Mouse (Mus musculus): Measurements from ENCODE around the gene Pgm5. TPM values are rescaled to one million over a fixed set of nuclear protein-coding genes. Genes with fewer than 3 reads are reported as not detected.
A peak's percentile ranks its signal among the peaks of the same experiment; 100 is the strongest.

Gene Pgm5
- polyA plus RNA-seq, 1 experiment from 2014 or later: 5.2 TPM

DNA sequence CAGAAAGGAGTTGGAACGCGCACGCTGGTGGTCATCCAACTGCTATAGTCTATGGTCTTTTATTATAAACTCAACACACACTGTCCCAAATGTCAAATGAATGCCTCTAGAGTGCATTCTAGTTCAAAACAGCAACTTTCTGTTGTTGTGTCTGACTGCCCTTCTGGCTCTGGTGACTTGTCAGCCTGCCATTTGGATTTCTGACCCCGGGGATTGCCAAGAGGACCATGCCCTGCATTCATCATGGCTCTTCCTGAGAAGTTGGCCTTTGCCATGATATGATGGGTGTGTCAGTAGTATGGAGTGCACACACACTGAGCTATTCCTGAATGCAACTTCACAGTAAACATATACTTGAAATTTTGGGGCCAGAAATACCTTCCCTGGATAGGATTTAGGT lies 172.1 kb downstream of the Pgm5 start:
- Histone ChIP-seq H3K9me3 (replicated peaks; ENCODE audit: control insufficient read depth, low read length) (no peaks in the 10 kb centered on the region), H3K4me3 (ENCODE audit: low read length) (no peak overlapping the region), H3K9ac (ENCODE audit: low read length) (no peak overlapping the region), H3K27me3 (ENCODE audit: control insufficient read depth, insufficient read depth, low read length) (no peaks in the 10 kb centered on the region), H3K36me3 (ENCODE audit: control insufficient read depth, insufficient read depth) (peaks cover 3% of the 10 kb centered on the region; the same call in 1 of the 2 replicates), H3K4me1 (ENCODE audit: control insufficient read depth, insufficient read depth, low read length) (peaks cover 11% of the 10 kb centered on the region), H3K4me2 (ENCODE audit: low read depth, low read length) (no peak overlapping the region), H3K27ac (ENCODE audit: low read length) (no peak overlapping the region)
- 95% methylated on average over 4 of the region's 4 CpGs for WGBS
- no peak for ATAC-seq (replicated peaks; ENCODE audit: extremely low read depth, insufficient read depth, low FRiP score)

DNA sequence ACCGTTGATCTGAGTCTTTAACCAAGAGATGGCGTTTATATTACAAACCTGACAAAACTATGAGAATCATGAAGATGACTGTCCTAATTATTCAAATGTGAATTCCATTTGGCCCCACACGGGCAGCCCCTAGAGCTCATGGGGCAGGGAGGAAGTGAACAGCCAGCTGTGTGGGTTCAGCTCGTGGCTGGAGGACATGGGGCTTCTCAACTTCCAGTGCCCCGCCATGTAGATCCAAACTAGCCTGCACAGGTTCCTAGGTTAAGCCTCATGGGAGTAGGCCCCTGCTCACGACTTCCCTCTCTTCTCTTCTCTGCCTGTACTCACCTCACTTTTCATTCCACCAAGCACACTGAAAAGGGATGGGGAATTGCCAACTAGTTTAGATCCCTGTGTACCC lies 173.3 kb downstream of the Pgm5 start:
- Histone ChIP-seq H3K27me3 (ENCODE audit: control insufficient read depth, insufficient read depth, low read length) (no peaks in the 10 kb centered on the region), H3K9me3 (replicated peaks; ENCODE audit: control insufficient read depth, low read length) (no peaks in the 10 kb centered on the region), H3K9ac (ENCODE audit: low read length) (no peak overlapping the region), H3K4me2 (ENCODE audit: low read depth, low read length) (no peak overlapping the region), H3K36me3 (ENCODE audit: control insufficient read depth, insufficient read depth) (peaks cover 3% of the 10 kb centered on the region; the same call in 1 of the 2 replicates), H3K4me1 (ENCODE audit: control insufficient read depth, insufficient read depth, low read length) (peaks cover 21% of the 10 kb centered on the region), H3K27ac (ENCODE audit: low read length) (no peak overlapping the region), H3K4me3 (ENCODE audit: low read length) (no peak overlapping the region)
- no peak for ATAC-seq (replicated peaks; ENCODE audit: extremely low read depth, insufficient read depth, low FRiP score)
- WGBS: 80% methylated on average over 6 of the region's 6 CpGs

DNA sequence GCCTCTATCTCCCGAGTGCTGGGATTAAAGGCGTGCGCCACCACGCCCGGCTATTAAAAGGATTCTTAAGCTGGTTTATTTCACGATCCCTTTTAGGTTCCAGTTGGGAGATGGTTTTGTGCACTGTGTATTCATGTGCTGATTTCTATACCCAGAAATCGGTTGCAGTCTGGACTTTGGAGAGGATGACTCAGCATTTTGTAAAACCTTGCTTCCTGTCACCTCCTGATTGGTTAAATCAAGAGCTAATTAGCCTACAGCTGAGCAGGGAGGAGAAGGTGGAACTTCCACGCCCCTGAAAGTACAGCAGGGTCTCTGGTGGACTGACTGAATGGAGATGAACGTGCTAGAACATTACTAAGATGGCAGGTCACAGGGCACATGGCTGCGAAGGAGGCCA lies 175.2 kb downstream of the Pgm5 start:
- 92% methylated on average over 10 of the region's 10 CpGs for WGBS
- Histone ChIP-seq H3K4me3 (ENCODE audit: low read length) (no peak overlapping the region), H3K9me3 (replicated peaks; ENCODE audit: control insufficient read depth, low read length) (no peaks in the 10 kb centered on the region), H3K9ac (ENCODE audit: low read length) (no peak overlapping the region), H3K27ac (ENCODE audit: low read length) (no peak overlapping the region), H3K36me3 (ENCODE audit: control insufficient read depth, insufficient read depth) (peaks cover 3% of the 10 kb centered on the region; the same call in 1 of the 2 replicates), H3K4me1 (ENCODE audit: control insufficient read depth, insufficient read depth, low read length) (peaks cover 18% of the 10 kb centered on the region), H3K27me3 (ENCODE audit: control insufficient read depth, insufficient read depth, low read length) (no peaks in the 10 kb centered on the region), H3K4me2 (ENCODE audit: low read depth, low read length) (no peak overlapping the region)
- no peak for ATAC-seq (replicated peaks; ENCODE audit: extremely low read depth, insufficient read depth, low FRiP score)

DNA sequence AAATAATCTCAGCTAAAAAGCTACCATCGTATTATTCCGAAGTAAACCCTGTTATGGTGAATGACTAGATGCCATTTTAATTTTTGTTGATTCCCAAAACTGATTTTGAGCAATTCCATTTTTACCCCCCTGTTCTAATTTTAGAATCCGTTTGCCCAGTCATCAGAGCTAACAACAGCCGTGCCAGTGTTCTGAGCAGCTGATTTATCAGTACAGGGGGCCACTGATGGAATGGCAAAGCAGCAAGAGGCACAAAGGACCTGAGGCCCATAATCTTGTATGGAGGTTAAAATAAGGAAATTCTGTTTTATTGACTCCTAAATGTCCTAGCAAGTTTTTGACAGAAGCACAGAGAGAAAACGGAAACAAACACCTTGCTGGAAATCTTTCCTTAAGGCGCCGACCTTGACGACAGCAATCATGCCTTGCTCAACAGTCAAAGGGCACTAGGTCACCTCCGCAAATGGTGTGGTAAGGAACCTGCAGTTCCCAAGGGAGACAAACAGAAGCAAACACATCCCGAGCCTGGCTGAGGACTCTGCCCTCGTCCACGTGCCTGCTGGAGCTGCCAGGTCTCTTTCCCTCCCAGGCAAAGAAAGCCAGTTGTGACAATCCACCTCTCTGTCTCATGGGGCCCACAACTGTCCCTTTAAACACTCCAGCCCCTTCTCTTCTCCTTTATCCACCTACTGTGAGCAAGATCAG lies 178.5 kb downstream of the Pgm5 start:
- Histone ChIP-seq H3K4me1 (ENCODE audit: control insufficient read depth, insufficient read depth, low read length) (peaks cover 17% of the 10 kb centered on the region), H3K4me3 (ENCODE audit: low read length) (no peak overlapping the region), H3K9ac (ENCODE audit: low read length) (no peak overlapping the region), H3K4me2 (ENCODE audit: low read depth, low read length) (no peak overlapping the region), H3K36me3 (ENCODE audit: control insufficient read depth, insufficient read depth) (no peaks in the 10 kb centered on the region), H3K27me3 (ENCODE audit: control insufficient read depth, insufficient read depth, low read length) (no peaks in the 10 kb centered on the region), H3K9me3 (replicated peaks; ENCODE audit: control insufficient read depth, low read length) (no peaks in the 10 kb centered on the region), H3K27ac (ENCODE audit: low read length) (peak overlapping the region; percentile 76)
- ATAC-seq (replicated peaks; ENCODE audit: extremely low read depth, insufficient read depth, low FRiP score): no peak; the same call in 1 of the 2 replicates
- 40% methylated on average over 12 of the region's 12 CpGs for WGBS

DNA sequence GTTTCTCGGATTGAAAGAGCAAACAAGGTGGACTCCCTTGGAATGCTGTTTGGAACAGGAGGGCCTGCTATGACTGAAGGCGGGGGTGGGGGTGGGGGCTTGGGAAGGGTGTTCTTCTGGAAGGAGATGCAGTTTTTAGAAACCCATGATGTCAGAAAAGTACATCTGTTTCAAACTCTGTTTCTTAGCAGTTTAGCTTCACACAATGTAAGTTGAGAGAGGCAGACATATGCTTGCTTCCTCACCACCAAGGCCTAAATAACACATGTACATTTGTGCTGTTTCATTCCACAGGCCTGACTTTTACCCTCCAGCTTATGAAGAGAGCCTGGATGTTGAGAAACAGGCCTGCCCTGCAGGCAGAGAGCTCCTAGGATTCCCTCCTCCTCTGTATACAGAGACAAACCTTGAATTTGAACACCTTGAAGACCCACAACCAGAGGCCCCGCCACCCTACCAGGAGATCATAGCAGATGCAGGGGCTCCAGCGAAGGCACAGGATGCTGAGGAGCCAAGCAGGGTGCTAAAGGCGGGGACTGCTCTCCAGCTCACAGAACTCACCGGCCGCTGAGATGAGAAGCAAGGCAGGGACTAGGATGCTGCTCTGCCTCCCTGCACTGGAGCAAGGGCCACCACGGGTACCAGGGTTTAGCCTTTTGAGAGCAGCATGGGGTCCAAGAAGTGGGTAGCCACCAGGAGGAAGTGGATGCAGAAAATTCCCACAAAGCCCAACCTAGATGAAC lies 184.2 kb downstream of the Pgm5 start:
- no peaks in the 10 kb centered on the region for H3K36me3 ChIP-seq (ENCODE audit: control insufficient read depth, insufficient read depth)
- no peak for ATAC-seq (replicated peaks; ENCODE audit: extremely low read depth, insufficient read depth, low FRiP score)
- no peak overlapping the region for H3K4me2 ChIP-seq (ENCODE audit: low read depth, low read length)
- H3K27me3 ChIP-seq (ENCODE audit: control insufficient read depth, insufficient read depth, low read length): no peaks in the 10 kb centered on the region
- no peak overlapping the region for H3K9ac ChIP-seq (ENCODE audit: low read length)
- H3K9me3 ChIP-seq (replicated peaks; ENCODE audit: control insufficient read depth, low read length): no peaks in the 10 kb centered on the region
- WGBS: 62% methylated on average over 8 of the region's 8 CpGs
- peaks cover 17% of the 10 kb centered on the region for H3K4me1 ChIP-seq (ENCODE audit: control insufficient read depth, insufficient read depth, low read length)
- no peak overlapping the region for H3K4me3 ChIP-seq (ENCODE audit: low read length)
- H3K27ac ChIP-seq (ENCODE audit: low read length): no peak overlapping the region; the same call in 1 of the 2 replicates

DNA sequence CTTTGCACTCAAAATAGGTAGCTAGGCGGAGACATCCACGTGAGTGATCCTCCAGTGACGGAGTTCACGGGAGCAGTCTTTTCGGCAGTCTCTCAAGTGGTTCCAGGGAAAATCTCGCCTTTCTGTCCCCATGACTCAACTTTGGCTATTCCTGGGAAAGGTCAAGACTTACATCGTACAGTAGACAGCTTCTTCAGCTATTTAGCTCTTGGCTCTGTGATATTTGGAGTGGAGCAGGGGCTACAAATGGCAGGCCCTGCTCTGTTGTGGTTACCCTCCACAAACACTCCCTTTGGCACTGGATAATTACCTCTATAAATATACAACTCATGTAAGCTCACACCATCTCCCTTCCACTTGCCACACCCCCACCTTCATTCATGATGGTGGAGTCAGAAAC lies 185.2 kb downstream of the Pgm5 start:
- no peaks in the 10 kb centered on the region for H3K9me3 ChIP-seq (replicated peaks; ENCODE audit: control insufficient read depth, low read length)
- H3K36me3 ChIP-seq (ENCODE audit: control insufficient read depth, insufficient read depth): no peaks in the 10 kb centered on the region
- peak; percentile 62 for ATAC-seq (replicated peaks; ENCODE audit: extremely low read depth, insufficient read depth, low FRiP score)
- WGBS: 40% methylated on average over 7 of the region's 7 CpGs
- H3K9ac ChIP-seq (ENCODE audit: low read length): no peak overlapping the region
- peaks cover 21% of the 10 kb centered on the region for H3K4me1 ChIP-seq (ENCODE audit: control insufficient read depth, insufficient read depth, low read length)
- no peaks in the 10 kb centered on the region for H3K27me3 ChIP-seq (ENCODE audit: control insufficient read depth, insufficient read depth, low read length)
- H3K4me2 ChIP-seq (ENCODE audit: low read depth, low read length): no peak overlapping the region
- H3K27ac ChIP-seq (ENCODE audit: low read length): 0 out of 2 replicates have a peak overlapping the region, but pooled peaks have one; percentile 8
- H3K4me3 ChIP-seq (ENCODE audit: low read length): no peak overlapping the region

DNA sequence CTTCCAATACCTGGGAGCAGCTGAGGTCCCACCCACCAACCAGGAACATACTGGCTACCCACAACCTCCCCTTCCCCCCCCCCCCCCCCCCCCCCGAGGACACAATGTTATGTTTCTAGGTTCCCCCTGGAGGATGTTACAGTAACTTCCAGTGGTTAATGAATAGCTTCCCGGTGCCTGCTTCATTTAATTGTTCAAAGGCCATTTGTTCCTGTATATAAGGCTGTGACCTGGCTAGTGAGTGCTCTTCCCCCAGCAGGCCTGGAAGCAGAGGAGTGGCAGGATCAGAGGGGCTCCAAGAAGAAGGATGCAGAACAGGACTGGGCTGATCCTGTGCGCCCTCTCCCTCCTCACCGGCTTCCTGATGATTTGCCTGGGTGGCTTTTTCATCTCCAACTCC lies 187.9 kb downstream of the Pgm5 start, which contains the start of gene Tmem252:
TSS of gene Tmem252 (plus strand) at position 247 of the 400 bp plus-strand sequence.
- no peak for ATAC-seq (replicated peaks; ENCODE audit: extremely low read depth, insufficient read depth, low FRiP score)
- peak within 1 kb of the TSS; percentile 46 for H3K27ac ChIP-seq (ENCODE audit: low read length)
- no peaks in the 10 kb centered on the region for H3K27me3 ChIP-seq (ENCODE audit: control insufficient read depth, insufficient read depth, low read length)
- no peak within 1 kb of the TSS for H3K9ac ChIP-seq (ENCODE audit: low read length)
- H3K4me2 ChIP-seq (ENCODE audit: low read depth, low read length): no peak within 1 kb of the TSS
- peaks cover 23% of the 10 kb centered on the region for H3K4me1 ChIP-seq (ENCODE audit: control insufficient read depth, insufficient read depth, low read length)
- 71% methylated on average over 3 of the region's 4 CpGs for WGBS
- H3K9me3 ChIP-seq (replicated peaks; ENCODE audit: control insufficient read depth, low read length): no peaks in the 10 kb centered on the region
- no peaks in the 10 kb centered on the region for H3K36me3 ChIP-seq (ENCODE audit: control insufficient read depth, insufficient read depth)
- no peak within 1 kb of the TSS for H3K4me3 ChIP-seq (ENCODE audit: low read length)

DNA sequence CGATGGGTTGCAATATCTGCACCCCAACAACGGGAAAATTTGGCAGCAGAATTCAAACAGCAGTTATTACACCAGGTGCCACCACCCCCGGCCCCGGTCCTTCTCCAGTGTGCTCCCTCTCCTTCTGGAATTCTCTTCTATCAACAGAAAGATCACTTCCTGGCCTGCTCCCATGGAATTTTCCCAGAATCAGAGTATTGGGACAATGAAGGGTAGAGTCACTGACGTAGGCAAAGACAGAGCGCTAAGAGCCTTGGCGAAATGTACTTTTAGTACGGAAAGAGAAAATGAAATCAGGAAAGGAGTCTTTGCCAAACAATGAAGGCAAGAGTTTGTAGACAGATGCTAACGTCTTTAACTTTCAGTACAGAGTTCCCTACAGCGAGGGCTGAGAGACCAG lies 188.3 kb downstream of the Pgm5 start:
- no peak overlapping the region for H3K4me3 ChIP-seq (ENCODE audit: low read length)
- H3K4me2 ChIP-seq (ENCODE audit: low read depth, low read length): no peak overlapping the region
- H3K4me1 ChIP-seq (ENCODE audit: control insufficient read depth, insufficient read depth, low read length): peaks cover 20% of the 10 kb centered on the region
- H3K36me3 ChIP-seq (ENCODE audit: control insufficient read depth, insufficient read depth): no peaks in the 10 kb centered on the region
- ATAC-seq (replicated peaks; ENCODE audit: extremely low read depth, insufficient read depth, low FRiP score): no peak
- H3K9me3 ChIP-seq (replicated peaks; ENCODE audit: control insufficient read depth, low read length): no peaks in the 10 kb centered on the region
- H3K27ac ChIP-seq (ENCODE audit: low read length): peak overlapping the region; percentile 33
- WGBS: 74% methylated on average over 10 of the region's 10 CpGs
- H3K9ac ChIP-seq (ENCODE audit: low read length): no peak overlapping the region
- H3K27me3 ChIP-seq (ENCODE audit: control insufficient read depth, insufficient read depth, low read length): no peaks in the 10 kb centered on the region

DNA sequence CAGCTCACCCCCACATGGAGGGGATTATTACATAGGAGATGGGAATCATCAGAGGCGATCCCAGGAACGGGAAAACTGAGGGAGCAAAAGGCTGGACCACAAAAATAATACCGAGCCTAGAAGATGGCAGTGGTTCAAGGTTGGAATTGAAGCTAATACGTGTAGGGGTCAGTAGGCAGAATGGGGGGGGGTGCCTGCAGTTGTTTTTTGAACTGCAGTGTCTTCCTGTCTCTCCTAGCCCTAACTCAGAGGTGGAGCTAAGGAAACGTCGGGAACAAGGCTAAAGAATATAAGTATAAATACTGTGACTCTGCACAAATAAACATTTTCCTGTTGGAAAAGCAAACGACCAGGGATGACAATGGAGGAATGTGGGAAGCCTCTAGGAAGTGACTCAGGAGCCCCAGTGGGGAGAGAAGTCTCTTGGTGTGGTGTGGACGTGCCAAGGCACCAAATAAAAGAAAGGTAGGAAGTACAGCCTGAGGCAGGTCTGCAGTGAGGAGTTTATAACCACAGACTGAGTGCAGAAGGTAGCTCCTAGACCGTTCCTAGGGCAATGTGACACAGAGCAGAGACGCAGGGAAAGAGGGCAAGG lies 189.2 kb downstream of the Pgm5 start:
- ATAC-seq (replicated peaks; ENCODE audit: extremely low read depth, insufficient read depth, low FRiP score): no peak
- WGBS: 54% methylated on average over 10 of the region's 10 CpGs

More for the DNA sequence above, 189.2 kb downstream of the Pgm5 start:
- peak overlapping the region; percentile 33 for H3K27ac ChIP-seq (ENCODE audit: low read length)
- H3K4me1 ChIP-seq (ENCODE audit: control insufficient read depth, insufficient read depth, low read length): peaks cover 20% of the 10 kb centered on the region
- H3K4me3 ChIP-seq (ENCODE audit: low read length): no peak overlapping the region
- H3K27me3 ChIP-seq (ENCODE audit: control insufficient read depth, insufficient read depth, low read length): no peaks in the 10 kb centered on the region
- H3K9me3 ChIP-seq (replicated peaks; ENCODE audit: control insufficient read depth, low read length): no peaks in the 10 kb centered on the region
- H3K36me3 ChIP-seq (ENCODE audit: control insufficient read depth, insufficient read depth): no peaks in the 10 kb centered on the region
- H3K9ac ChIP-seq (ENCODE audit: low read length): no peak overlapping the region
- no peak overlapping the region for H3K4me2 ChIP-seq (ENCODE audit: low read depth, low read length)
